11 mouse cellular contexts compared by ENCODE assay signal in the genomic region with DNA sequence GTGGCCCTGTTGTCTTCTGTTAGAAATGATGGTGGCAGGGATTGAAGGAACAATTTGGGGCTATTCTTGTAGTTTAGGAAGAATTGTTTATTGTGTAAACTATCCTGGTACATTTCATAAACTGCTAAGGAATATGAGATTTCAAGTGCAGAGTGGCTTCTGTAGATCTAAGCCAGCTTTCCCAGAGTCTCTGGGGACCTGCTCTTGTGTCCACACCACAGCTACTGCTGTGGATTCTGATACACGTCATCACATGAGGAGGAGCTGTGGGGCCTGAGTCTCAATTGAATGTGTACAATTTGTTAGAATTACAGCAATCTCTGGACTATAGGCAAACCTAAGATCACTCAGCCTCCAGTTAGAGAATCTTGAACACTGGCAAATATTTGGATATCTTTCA. TPM values are rescaled to one million over a fixed set of nuclear protein-coding genes. Genes with fewer than 3 reads are reported as not detected.
DNase-seq lines count a peak whose midpoint lies in the region; ATAC-seq and TF ChIP-seq lines count a peak whose summit lies in the region.
"Had no signal": no experiment of that assay in that cellular context is flagged by ENCODE, and none has a peak within 500 bp of the region (broad histone marks: within the 10 kb centered on the region; RNA-seq: fewer than 3 reads in every experiment).

No protein-coding gene starts in this region.

- no peak overlapping the region for H3K9ac ChIP-seq in forebrain, postnatal 0 days
- H3K9ac ChIP-seq in kidney, embryonic 16.5 days (replicated peaks; ENCODE audit: low read length): no peak overlapping the region
- H3K9ac ChIP-seq: liver, embryonic 13.5 days had no signal

- WGBS in forebrain, postnatal 0 days: 55% methylated on average over 1 of the region's 1 CpGs
- 84% methylated on average over 1 of the region's 1 CpGs for WGBS in forebrain, embryonic 10.5 days
- 50% methylated on average over 1 of the region's 1 CpGs for WGBS in kidney, embryonic 16.5 days

- no peaks in the 10 kb centered on the region for H3K36me3 ChIP-seq in forebrain, postnatal 0 days (ENCODE audit: insufficient read depth)
- H3K36me3 ChIP-seq in forebrain, embryonic 10.5 days (replicated peaks): peaks cover 19% of the 10 kb centered on the region
- no peaks in the 10 kb centered on the region for H3K36me3 ChIP-seq in kidney, embryonic 16.5 days (ENCODE audit: insufficient read depth, low read length)
- no peaks in the 10 kb centered on the region for H3K36me3 ChIP-seq in testis, adult 2 months (ENCODE audit: control insufficient read depth, insufficient read depth, low read length)

- no peak overlapping the region for H3K4me2 ChIP-seq in forebrain, postnatal 0 days (ENCODE audit: low read depth)
- H3K4me2 ChIP-seq in kidney, embryonic 16.5 days (replicated peaks; ENCODE audit: low read depth, low read length): no peak overlapping the region
- H3K4me2 ChIP-seq: liver, embryonic 13.5 days had no signal

- no peaks in the 10 kb centered on the region for H3K4me1 ChIP-seq in forebrain, postnatal 0 days (ENCODE audit: insufficient read depth)
- H3K4me1 ChIP-seq in forebrain, embryonic 10.5 days: 0 out of 2 replicates have a peak, but pooled peaks cover 4% of the 10 kb centered on the region
- H3K4me1 ChIP-seq in kidney, embryonic 16.5 days (ENCODE audit: insufficient read depth, low read length): peaks cover 43% of the 10 kb centered on the region
- no peaks in the 10 kb centered on the region for H3K4me1 ChIP-seq in testis, adult 2 months (ENCODE audit: control insufficient read depth, insufficient read depth, low read length)

- no peak for ATAC-seq in forebrain, postnatal 0 days
- ATAC-seq in kidney, embryonic 16.5 days (ENCODE audit: low FRiP score, low TSS enrichment): no peak

- no peak for TF ChIP-seq CTCF in forebrain, postnatal 0 days (IDR thresholded peaks at IDR 0.05; ENCODE audit: low read depth)
- no peak for TF ChIP-seq CTCF in testis, adult 2 months (IDR thresholded peaks at IDR 0.05; ENCODE audit: control insufficient read depth, insufficient read depth, insufficient replicate concordance, low read depth, low read length)

- no peaks in the 10 kb centered on the region for H3K9me3 ChIP-seq in forebrain, postnatal 0 days (ENCODE audit: low read length)
- H3K9me3 ChIP-seq in forebrain, embryonic 10.5 days: peaks cover 2% of the 10 kb centered on the region; the same call in 1 of the 2 replicates
- no peaks in the 10 kb centered on the region for H3K9me3 ChIP-seq in kidney, embryonic 16.5 days (ENCODE audit: low read length)
- H3K9me3 ChIP-seq: liver, embryonic 13.5 days had no signal

- H3K27ac ChIP-seq in forebrain, postnatal 0 days (ENCODE audit: low read depth, low read length): peak overlapping the region; percentile 29; the same call in 1 of the 2 replicates
- H3K27ac ChIP-seq in forebrain, embryonic 10.5 days: no peak overlapping the region
- H3K27ac ChIP-seq in kidney, embryonic 16.5 days (ENCODE audit: low read length): peak overlapping the region; percentile 46; the same call in 1 of the 2 replicates
- 0 out of 2 replicates have a peak overlapping the region, but pooled peaks have one; percentile 57 for H3K27ac ChIP-seq in testis, adult 2 months (ENCODE audit: control insufficient read depth, insufficient read depth, low read depth, low read length)
- H3K27ac ChIP-seq: liver, embryonic 13.5 days had no signal

- H3K27me3 ChIP-seq in forebrain, postnatal 0 days (ENCODE audit: insufficient read depth, low read length): no peaks in the 10 kb centered on the region
- H3K27me3 ChIP-seq in forebrain, embryonic 10.5 days (ENCODE audit: poor library complexity, severe bottlenecking): no peaks in the 10 kb centered on the region
- no peaks in the 10 kb centered on the region for H3K27me3 ChIP-seq in kidney, embryonic 16.5 days (ENCODE audit: insufficient read depth, low read length)
- no peaks in the 10 kb centered on the region for H3K27me3 ChIP-seq in testis, adult 2 months (ENCODE audit: control insufficient read depth, insufficient read depth, low read length)
- H3K27me3 ChIP-seq: liver, embryonic 13.5 days had no signal

- no peak overlapping the region for H3K4me3 ChIP-seq in forebrain, postnatal 0 days (ENCODE audit: low read depth, low read length)
- no peak overlapping the region for H3K4me3 ChIP-seq in forebrain, embryonic 10.5 days
- no peak overlapping the region for H3K4me3 ChIP-seq in kidney, embryonic 16.5 days (ENCODE audit: low read length)
- H3K4me3 ChIP-seq in testis, adult 2 months (ENCODE audit: control insufficient read depth, low read depth, low read length): no peak overlapping the region
- H3K4me3 ChIP-seq: liver, embryonic 13.5 days had no signal

- TF ChIP-seq POLR2A in testis, adult 2 months (IDR thresholded peaks at IDR 0.05; ENCODE audit: control insufficient read depth, low read depth, low read length): no peak

- DNase-seq in forebrain, postnatal 0 days: no peak
- DNase-seq in forebrain, embryonic 10.5 days (ENCODE audit: extremely low spot score, low spot score): no peak
- no peak for DNase-seq in kidney, adult 8-10 months
- no peak for DNase-seq in testis, postnatal 14 days (ENCODE audit: low spot score)
- no peak for DNase-seq in embryo, embryonic 10.5 days (ENCODE audit: low spot score)
- no peak for DNase-seq in ovary, postnatal 36 days (ENCODE audit: low spot score)
- DNase-seq: adrenal gland, postnatal 25 days; cerebellum, adult 9-10 months; liver, embryonic 13.5 days had no signal

RNA-seq across cellular contexts. Expression of gene Lims1, which starts 15.3 kb away (rescaled TPM):
- 38.5 and 43.6 TPM in 2 replicates for total RNA-seq in forebrain, postnatal 0 days (2014; rRNA removed)
- polyA plus RNA-seq in forebrain, postnatal 0 days (2015; fragmentation: Nextera tagmentation; extraction: Ambion mirVana): 39.1 and 51.7 TPM in 2 replicates
- 98.1 and 102 TPM in 2 replicates for polyA plus RNA-seq in forebrain, embryonic 10.5 days (2016; fragmentation: Nextera tagmentation; extraction: Ambion mirVana)
- polyA plus RNA-seq in kidney, embryonic 16.5 days (2015; fragmentation: Nextera tagmentation; extraction: Ambion mirVana): 153 and 162 TPM in 2 replicates
- polyA plus RNA-seq in testis, adult 2 months (2012; rRNA removed): 10.2 and 12.7 TPM in 2 replicates
